Mouse (Mus musculus) heart, embryonic 11.5 days (tissue): ENCODE results near the gene Fam198a. TPM values are rescaled to one million over a fixed set of nuclear protein-coding genes. Genes with fewer than 3 reads are reported as not detected.
A peak's percentile ranks its signal among the peaks of the same experiment; 100 is the strongest.

Experiments
- ATAC-seq: fragments of 200-750 bp; cut with Nextera tagmentation; replicated peaks from 2 replicates; pipeline ENCODE4 v1.8.0; 2017; ENCODE audit warnings: moderate library complexity; ENCODE audit not compliant: insufficient number of reproducible peaks, low FRiP score, low TSS enrichment
- H3K27ac ChIP-seq: fragments of 300-500 bp; sonication (generic); 2 replicates; pipeline ENCODE4 v1.5.1; 2014; ENCODE audit warnings: mild to moderate bottlenecking, low read depth, low read length
- H3K27me3 ChIP-seq: fragments of 300-500 bp; sonication (generic); 2 replicates; pipeline ENCODE4 v1.6.1; 2014; ENCODE audit warnings: mild to moderate bottlenecking, low read length, mixed read lengths; ENCODE audit not compliant: control insufficient read depth, insufficient read depth
- H3K36me3 ChIP-seq: fragments of 300-500 bp; sonication (generic); 2 replicates; pipeline ENCODE4 v1.6.1; 2014; ENCODE audit warnings: mild to moderate bottlenecking, low read length, moderate library complexity, mixed read lengths; ENCODE audit not compliant: control insufficient read depth, insufficient read depth
- H3K4me1 ChIP-seq: fragments of 300-500 bp; sonication (generic); 2 replicates; pipeline ENCODE4 v1.6.1; 2014; ENCODE audit warnings: low read length; ENCODE audit not compliant: control insufficient read depth, insufficient read depth
- H3K4me2 ChIP-seq: fragments of 300-500 bp; sonication (generic); 2 replicates; pipeline ENCODE4 v1.6.1; 2014; ENCODE audit warnings: mild to moderate bottlenecking, moderate library complexity
- H3K4me3 ChIP-seq: fragments of 300-500 bp; sonication (generic); 2 replicates; pipeline ENCODE4 v1.5.1; 2014; ENCODE audit warnings: low read depth, low read length
- H3K9ac ChIP-seq: fragments of 300-500 bp; sonication (generic); 2 replicates; pipeline ENCODE4 v1.6.1; 2014; ENCODE audit warnings: mild to moderate bottlenecking, low read depth, low read length, moderate library complexity
- H3K9me3 ChIP-seq: fragments of 300-500 bp; sonication (generic); replicated peaks from 2 replicates; pipeline ENCODE4 v1.6.1; 2016; ENCODE audit warnings: low read length; ENCODE audit not compliant: control insufficient read depth
- WGBS: fragments of 180-500 bp; shearing (Covaris S2); extraction: QIAGEN DNeasy Blood & Tissue Kit; methylation state at CpG from one replicate; pipeline ENCODE4 v1.1.7; 2014; ENCODE audit not compliant: insufficient replicate concordance; 5-methylcytosine and 5-hydroxymethylcytosine counted together
- polyA plus RNA-seq: library from polyadenylated mRNA; unstranded; fragments of >200 nt; fragmentation: Nextera tagmentation; extraction: Ambion mirVana; gene quantifications from 2 replicates; pipeline ENCODE4 v1.2.1, GENCODE M21; 2014

Gene Fam198a
- polyA plus RNA-seq, 1 experiment from 2014 or later = 0.44 TPM

DNA sequence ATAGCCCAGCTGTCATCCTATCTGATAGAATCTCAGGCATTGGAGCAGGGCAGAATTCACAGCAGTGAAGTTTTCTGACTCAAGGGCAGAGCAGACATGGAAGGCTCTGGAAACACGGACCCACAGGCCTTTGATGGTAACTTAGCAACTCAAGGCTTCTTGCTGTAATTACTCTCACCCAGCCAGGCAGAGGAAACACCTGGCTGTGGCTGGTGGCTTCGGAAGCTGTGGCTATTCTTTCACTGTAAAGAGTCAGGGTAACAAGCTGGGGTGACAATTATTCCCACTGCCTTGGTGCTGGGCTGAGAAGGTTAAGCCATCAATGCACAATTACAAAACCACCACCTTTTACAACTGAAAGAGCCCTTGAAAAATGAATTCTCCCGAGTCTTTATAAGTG lies 42.3 kb downstream of the Fam198a start:
- WGBS = 67% methylated on average over 3 of the region's 3 CpGs
- no peak for ATAC-seq
- no peaks in the 10 kb centered on the region for H3K27me3 ChIP-seq
- H3K4me2 ChIP-seq = no peak overlapping the region
- H3K36me3 ChIP-seq = no peaks in the 10 kb centered on the region
- no peaks in the 10 kb centered on the region; the same call in 1 of the 2 replicates for H3K4me1 ChIP-seq
- no peak overlapping the region for H3K4me3 ChIP-seq
- H3K9me3 ChIP-seq = no peaks in the 10 kb centered on the region
- no peak overlapping the region for H3K9ac ChIP-seq
- no peak overlapping the region for H3K27ac ChIP-seq

GRCm38 (mm10) chr9:121995077-121995476 lies 44.3 kb downstream of the Fam198a start:
- Histone ChIP-seq H3K27me3 (no peaks in the 10 kb centered on the region), H3K9ac (peak overlapping the region; percentile 80), H3K4me1 (no peaks in the 10 kb centered on the region; the same call in 1 of the 2 replicates), H3K4me3 (peak overlapping the region; percentile 58), H3K9me3 (no peaks in the 10 kb centered on the region), H3K36me3 (no peaks in the 10 kb centered on the region), H3K27ac (no peak overlapping the region), H3K4me2 (peak overlapping the region; percentile 97)
- no peak for ATAC-seq
- WGBS = 17% methylated on average over 10 of the region's 10 CpGs

GRCm38 (mm10) chr9:121995508-121996131 lies 44.8 kb downstream of the Fam198a start:
- ATAC-seq = peak; percentile 64
- H3K27me3 ChIP-seq = no peaks in the 10 kb centered on the region
- WGBS = under 1% methylated on average over 53 of the region's 53 CpGs
- H3K36me3 ChIP-seq = no peaks in the 10 kb centered on the region
- H3K4me3 ChIP-seq = peak overlapping the region; percentile 58
- no peaks in the 10 kb centered on the region for H3K9me3 ChIP-seq
- peak overlapping the region; percentile 80 for H3K9ac ChIP-seq
- peak overlapping the region; percentile 97 for H3K4me2 ChIP-seq
- no peaks in the 10 kb centered on the region; the same call in 1 of the 2 replicates for H3K4me1 ChIP-seq
- H3K27ac ChIP-seq = no peak overlapping the region

GRCm38 (mm10) chr9:121997010-121997409 lies 46.2 kb downstream of the Fam198a start, which contains the start of gene Pomgnt2:
Pomgnt2 (minus strand) TSS chr9:121997110.
- peak within 1 kb of the TSS; percentile 97 for H3K4me2 ChIP-seq
- H3K4me3 ChIP-seq = peak within 1 kb of the TSS; percentile 58
- H3K36me3 ChIP-seq = no peaks in the 10 kb centered on the region
- H3K4me1 ChIP-seq = no peaks in the 10 kb centered on the region; the same call in 1 of the 2 replicates
- no peak within 1 kb of the TSS for H3K27ac ChIP-seq
- H3K27me3 ChIP-seq = no peaks in the 10 kb centered on the region
- ATAC-seq = no peak
- no peaks in the 10 kb centered on the region for H3K9me3 ChIP-seq
- no peak within 1 kb of the TSS for H3K9ac ChIP-seq

GRCm38 (mm10) chr9:121997978-121998377 lies 47.2 kb downstream of the Fam198a start:
- 77% methylated on average over 4 of the region's 4 CpGs for WGBS
- Histone ChIP-seq H3K4me2 (no peak overlapping the region), H3K4me1 (no peaks in the 10 kb centered on the region; the same call in 1 of the 2 replicates), H3K27ac (no peak overlapping the region), H3K9ac (no peak overlapping the region), H3K27me3 (no peaks in the 10 kb centered on the region), H3K9me3 (no peaks in the 10 kb centered on the region), H3K36me3 (no peaks in the 10 kb centered on the region), H3K4me3 (no peak overlapping the region)
- no peak for ATAC-seq

- Histone ChIP-seq H3K9ac (no peak overlapping the region), H3K27me3 (no peaks in the 10 kb centered on the region), H3K4me1 (no peaks in the 10 kb centered on the region), H3K27ac (no peak overlapping the region), H3K4me3 (no peak overlapping the region), H3K4me2 (no peak overlapping the region), H3K36me3 (no peaks in the 10 kb centered on the region), H3K9me3 (no peaks in the 10 kb centered on the region)
- WGBS = 88% methylated on average over 2 of the region's 2 CpGs
- no peak for ATAC-seq
These were observed 55.4 kb downstream of the Fam198a start for GRCm38 (mm10) chr9:122006175-122006574.

- Histone ChIP-seq H3K36me3 (no peaks in the 10 kb centered on the region), H3K9ac (no peak overlapping the region), H3K4me2 (no peak overlapping the region), H3K4me3 (no peak overlapping the region), H3K27me3 (no peaks in the 10 kb centered on the region), H3K4me1 (no peaks in the 10 kb centered on the region), H3K9me3 (no peaks in the 10 kb centered on the region), H3K27ac (no peak overlapping the region)
- no peak for ATAC-seq
- 6% methylated on average over 7 of the region's 7 CpGs for WGBS
These were observed 55.8 kb downstream of the Fam198a start for GRCm38 (mm10) chr9:122006609-122007008.

- no peak overlapping the region for H3K27ac ChIP-seq
- no peak overlapping the region for H3K9ac ChIP-seq
- no peak overlapping the region for H3K4me3 ChIP-seq
- WGBS = 53% methylated on average over 2 of the region's 2 CpGs
- no peaks in the 10 kb centered on the region for H3K9me3 ChIP-seq
- no peaks in the 10 kb centered on the region for H3K4me1 ChIP-seq
- no peak for ATAC-seq
- no peaks in the 10 kb centered on the region for H3K27me3 ChIP-seq
- H3K4me2 ChIP-seq = no peak overlapping the region
- no peaks in the 10 kb centered on the region for H3K36me3 ChIP-seq
These were observed 58.1 kb downstream of the Fam198a start for GRCm38 (mm10) chr9:122008876-122009275.

- H3K27ac ChIP-seq = no peak overlapping the region
- no peak overlapping the region for H3K4me3 ChIP-seq
- no peaks in the 10 kb centered on the region for H3K27me3 ChIP-seq
- no peak for ATAC-seq
- no peak overlapping the region for H3K4me2 ChIP-seq
- H3K9ac ChIP-seq = no peak overlapping the region
- H3K4me1 ChIP-seq = no peaks in the 10 kb centered on the region
- H3K9me3 ChIP-seq = no peaks in the 10 kb centered on the region
- no peaks in the 10 kb centered on the region for H3K36me3 ChIP-seq
- WGBS = 86% methylated on average over 2 of the region's 2 CpGs
These were observed 60.0 kb downstream of the Fam198a start for GRCm38 (mm10) chr9:122010751-122011150.
